Mouse (Mus musculus): ENCODE data around the gene Prdm13.

The Prdm13 gene

DNA sequence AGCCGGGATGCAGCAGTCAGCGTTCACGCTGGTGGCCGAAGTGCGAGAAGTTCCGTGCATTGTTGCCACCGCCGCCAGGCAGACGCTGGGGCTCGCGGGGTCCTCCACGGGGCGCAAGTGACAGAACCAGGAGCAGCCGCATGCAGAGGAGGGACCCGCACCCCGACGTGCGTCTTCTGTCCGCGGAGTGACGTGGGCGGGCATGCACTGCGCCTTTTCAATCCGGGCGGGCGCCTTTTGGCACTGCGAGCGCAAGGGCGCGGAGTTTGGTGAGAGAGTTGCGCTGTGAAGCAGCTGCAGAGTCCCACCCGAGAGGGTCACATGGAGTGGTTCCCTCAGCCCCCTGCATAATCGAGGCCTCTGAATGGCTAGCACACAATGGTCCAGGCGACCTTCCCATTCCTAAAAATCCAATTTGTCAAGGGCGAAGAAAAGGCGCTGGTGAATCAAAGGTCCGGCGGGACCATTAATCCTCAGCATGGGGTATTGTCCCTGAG is at the start of gene Prdm13:
Gene Prdm13, minus strand, starts transcription at position 369 of the 497 bp plus-strand sequence.
- no peak for DNase-seq

DNA sequence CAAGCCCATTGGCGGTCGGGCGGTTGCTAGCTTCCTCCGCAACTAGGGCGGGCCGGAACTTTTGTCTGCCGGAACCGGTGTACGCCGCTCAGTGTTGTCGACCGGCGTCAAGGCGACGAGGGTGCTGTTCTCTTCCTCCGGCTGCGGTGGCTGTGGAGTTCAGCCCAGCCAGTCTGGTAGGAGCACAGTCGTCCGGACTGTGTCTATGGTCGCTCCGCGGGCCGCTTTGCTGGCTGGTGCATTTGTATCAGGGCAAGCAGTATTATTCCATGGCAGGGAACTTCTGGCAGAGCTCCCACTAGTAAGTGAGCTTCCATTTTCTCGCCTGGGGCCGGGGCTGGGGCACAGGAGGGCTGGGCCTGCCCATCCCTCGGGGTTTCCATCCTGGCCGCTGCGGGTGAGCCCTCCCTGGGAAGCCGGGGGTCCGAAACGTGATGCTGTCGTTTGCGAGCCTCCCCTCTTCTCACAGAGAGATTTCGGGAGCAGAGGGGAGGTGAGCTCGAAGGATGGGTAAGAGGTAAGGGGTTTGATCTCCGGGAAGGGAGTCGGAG is 41.9 kb upstream of the Prdm13 start, which contains the start of gene Ccnc:
Gene Ccnc, plus strand, starts transcription at position 87 of the 551 bp plus-strand sequence.
- peak; percentile 94 for DNase-seq

DNA sequence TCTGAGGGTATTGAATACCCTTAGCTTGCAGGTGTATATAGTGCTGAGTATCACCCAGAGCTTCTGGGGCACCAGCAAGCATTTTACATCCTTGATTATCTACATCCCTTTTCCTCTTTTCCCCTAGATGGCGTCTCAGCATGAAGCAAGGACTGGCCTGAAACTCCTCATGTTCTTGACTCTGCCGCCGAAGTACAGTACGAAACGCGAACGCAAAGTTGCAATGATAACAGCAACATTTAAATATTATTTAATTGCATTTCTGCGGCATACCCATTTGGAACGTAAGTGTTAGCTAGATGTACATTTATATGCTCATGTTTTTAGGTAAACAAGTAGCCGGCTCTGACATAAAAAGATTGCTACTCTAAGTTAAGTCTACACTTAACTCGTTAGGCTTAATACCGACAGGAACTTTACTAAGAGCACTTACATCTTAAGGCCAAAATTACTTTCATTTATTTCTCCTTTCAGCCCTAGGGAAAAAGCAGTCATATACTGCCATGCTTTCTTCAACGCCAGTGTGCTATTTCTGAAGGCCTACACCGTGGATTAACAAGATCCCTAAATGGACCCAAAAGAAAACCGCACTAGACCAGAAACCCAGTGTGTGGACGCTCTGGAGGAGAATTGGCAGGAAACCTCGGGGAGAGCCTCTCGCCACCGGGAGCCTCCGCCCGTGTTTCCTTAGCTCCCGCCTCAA is 41.3 kb upstream of the Prdm13 start:
- DNase-seq, result peak; percentile 42

DNA sequence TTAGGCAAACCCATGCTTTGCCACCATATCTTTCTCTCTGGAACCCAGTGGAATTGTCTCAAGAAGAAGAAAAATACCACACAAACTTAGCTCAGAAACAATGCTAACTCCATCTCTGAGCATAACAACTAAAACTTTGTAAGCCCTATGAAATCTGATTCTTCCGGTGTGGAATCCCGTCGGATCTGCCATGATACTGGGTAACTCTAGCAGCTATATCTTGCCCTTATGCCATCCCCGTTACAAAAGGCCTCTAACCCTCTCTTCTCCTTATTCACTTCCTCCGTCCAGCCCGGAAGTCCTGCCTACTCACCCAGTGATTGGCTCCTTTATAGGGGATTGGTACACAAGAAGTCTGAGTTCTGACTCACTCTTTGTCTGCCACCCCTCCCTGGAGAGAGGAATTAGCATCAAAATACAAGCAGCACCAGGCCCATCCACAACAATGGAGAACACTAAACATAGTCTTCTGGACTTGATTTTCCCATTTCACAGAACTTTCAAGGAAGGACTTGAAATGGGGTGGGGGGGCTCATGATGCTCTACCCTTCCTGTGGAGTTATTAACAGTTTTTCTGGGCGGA is 37.1 kb upstream of the Prdm13 start:
- DNase-seq, result no peak

DNA sequence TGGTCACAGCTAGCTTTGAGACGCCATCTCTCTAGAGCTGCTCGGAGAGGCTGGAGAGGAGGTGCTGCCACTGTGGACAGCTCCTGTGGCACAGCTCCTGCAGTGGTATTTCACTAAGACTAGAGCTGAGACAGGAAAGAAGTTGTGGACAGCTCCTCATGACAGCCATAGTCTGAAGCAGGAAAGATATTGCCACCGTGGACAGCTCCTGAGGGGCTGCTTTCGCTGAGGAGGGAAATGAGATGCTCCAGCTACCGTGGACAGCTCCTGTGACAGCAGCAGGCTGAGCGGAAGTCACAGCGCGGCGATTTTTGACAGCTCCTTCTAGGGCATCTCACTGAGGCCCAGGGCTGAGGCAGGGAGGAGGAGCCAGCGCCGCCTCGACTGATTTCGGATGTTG is 26.4 kb upstream of the Prdm13 start:
- peak; percentile 95 for DNase-seq

DNA sequence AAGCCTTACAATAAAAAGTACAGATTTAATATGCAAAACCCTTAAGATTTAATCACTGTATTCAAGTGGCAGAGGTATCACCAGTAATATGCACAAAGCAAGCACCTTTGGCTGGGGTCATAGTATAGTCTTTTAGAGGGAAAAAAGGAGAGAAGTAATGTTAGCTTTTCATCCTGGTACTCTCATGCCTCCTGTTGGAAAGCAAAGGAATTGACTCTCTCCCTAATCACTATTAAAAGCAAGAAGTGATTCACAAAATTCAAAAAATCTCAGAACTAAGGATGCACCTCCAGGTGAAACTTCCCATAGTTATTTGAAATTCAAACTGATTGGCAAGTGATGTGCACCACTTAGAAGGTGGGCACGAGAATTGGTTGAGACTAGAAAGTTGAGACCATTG is 19.3 kb upstream of the Prdm13 start:
- no peak for DNase-seq

DNA sequence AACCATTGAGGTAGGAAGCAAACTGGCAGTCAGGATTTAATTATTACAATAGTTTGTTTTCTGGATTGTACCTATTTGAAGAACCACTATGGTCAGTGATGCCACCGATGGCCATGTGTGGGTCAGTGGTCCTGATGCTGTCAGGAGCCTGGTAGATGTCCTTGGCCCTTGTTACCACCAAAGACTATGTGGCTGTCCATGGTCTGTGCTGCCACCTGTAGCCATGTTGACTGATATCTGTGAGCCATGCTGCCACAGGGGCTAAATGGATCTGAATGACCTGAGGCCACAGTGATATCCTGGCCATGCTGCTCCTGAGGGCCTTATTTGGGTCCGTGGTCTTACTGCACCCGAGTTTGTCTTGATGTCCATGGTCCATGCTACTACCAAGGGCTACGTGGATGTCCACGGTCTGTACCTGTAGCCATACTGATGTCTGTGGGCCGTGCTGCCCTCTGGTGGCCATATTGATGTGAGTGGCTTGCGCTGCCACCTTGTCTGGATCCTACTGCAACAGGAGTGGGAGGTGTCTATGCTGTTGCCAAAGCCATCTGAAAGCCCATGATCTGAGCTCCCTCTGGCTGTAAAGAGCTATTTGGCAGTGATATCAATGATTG is 10.0 kb upstream of the Prdm13 start:
- DNase-seq, result peak; percentile 66

DNA sequence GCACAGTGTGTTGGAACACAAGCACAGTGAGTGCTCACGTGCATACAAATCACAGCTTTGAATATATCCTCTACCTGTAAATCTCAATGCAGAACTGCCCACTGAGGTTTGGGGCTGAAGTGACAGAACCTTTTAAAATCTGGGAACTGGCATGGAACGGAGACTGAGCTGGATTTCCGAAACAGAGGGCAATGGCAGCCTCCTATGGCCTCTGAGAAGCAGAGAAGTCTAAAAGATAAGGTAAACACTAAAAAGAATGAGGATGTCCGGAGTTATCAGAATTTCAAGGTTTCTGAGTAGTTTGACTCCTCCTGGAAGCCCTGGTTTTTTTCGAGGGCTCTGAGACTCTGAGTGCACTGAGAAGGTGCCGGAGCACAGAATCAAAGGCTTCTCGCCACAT is 4.5 kb upstream of the Prdm13 start:
- no peak for DNase-seq

DNA sequence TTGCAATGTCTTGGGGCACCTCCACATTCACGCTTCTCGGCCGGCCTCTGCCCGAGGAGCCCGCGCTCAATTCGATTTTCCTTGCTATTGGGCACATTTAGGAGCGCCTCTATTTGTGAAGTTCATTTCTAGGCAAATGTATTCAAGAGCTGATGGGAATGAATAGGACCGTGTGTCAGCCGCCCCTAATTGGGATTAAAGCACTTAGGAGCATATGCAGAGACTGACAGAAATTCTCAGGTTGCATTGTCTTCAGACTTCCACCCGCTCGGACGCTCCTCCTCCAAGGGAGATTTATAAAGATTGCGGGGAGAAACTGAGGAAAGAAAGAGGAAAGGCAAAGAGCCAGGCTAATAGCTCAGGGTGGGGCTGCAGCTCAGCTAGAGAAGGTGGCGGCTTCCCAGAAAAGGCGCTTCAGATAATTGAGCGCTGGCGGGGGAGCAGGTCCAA is 3.8 kb upstream of the Prdm13 start:
- DNase-seq, result no peak

DNA sequence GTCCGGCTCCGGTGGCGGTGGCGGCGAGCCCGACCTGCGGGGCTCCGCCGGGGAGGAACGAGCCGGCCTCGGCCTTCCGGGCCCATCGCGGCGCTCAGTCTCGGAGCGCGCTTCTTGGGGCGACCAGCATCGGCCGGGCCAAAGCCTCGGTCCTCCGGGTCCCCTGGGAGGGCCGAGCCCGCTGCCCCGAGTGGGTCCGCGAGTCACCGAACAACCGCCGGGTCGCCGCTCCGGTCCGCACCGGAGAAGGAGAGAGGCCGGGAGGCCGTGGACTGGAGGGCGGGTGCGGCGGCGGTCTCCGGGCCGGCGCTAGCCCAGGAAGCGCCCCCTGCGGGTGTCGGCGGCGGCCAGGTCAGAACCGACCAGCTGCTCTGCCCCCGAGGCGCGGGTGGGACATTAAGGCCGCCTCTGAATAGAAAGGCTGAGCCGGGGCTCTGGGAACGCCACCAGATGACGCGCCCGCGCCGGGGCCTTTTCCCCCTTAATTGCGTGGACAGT is 3.0 kb upstream of the Prdm13 start:
- DNase-seq, result peak; percentile 39

DNA sequence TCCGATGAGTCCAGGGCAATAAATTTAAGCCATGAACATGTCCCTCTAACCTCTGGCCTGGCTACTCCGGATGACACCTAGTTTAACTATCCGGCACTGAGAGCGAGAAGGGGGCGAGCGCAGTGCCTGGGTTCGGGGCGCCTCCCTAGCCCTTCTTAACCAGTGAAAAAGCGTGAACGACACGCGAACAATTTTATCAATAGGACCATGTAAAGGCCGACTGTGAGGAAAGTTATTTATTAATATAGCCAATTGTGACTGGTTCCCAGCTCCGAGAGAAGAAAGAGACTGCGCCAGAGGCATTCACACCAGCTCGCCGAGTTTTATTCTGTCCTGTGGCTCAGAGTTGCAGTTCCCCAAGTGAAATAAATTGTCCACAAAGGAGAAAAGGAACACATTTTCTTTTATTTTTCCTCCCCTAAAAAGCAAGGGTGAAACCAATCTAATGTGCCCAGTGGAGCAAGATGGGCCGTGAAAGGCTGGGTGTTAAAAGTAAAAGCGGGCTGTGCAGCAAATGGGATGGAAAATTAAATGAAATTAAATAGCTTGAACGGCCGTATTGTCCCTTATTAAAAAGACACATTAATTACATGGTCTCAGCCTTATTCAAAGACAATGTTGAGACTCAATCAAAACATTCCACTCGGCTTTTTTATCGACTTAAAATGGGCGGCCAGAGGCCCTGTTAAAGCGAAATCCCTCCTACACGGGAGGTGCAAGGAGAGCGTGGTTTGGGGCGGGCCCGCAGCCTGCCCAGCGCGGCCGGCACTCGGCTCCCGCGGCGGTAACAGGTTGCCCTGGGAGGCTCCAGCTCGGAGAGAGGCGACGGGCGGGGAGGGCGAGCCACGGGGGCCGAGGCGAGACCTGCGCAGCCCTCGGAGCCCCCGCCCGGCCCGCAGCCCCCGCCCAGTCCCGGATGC is 2.3 kb upstream of the Prdm13 start:
- DNase-seq, result peak; percentile 23

DNA sequence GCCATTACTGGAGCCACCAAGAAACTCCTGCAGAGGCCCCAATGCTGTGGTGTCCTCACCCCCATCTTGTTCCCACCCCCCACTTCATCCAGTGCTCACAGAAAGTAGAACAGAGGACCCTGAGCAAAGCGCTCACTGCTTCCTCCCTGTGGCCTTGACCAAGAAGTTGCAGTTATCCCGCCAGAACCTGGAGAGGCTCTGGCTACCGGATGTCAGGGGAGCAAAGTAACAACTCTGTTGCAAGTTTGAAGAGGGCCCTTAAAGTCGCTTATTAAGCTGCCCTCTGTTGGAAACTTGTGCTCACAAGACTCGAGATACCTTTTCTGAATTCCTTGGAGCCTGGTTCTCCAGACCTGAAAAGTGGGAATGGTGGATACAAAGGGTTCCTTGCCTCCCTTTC is 1.2 kb upstream of the Prdm13 start:
- DNase-seq, result no peak

DNA sequence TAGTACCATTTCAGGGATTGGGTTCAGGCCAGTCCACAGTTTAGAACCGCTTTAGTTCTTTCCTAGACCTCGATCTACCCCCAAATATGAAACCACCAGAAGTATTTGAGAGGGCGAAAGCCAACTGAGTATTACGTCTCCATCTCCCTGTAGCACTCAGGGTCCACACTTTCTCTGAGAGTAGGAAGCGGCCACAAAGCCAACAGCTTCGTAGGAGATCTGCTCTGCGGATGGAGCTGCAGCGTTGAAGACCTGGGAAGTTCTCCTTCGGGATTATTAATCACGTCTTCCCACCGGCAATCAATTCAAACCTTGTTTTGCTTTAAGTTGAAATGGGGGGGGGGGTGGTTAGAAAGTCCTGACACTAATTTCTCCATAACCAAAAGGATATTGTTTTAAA is 653 bp upstream of the Prdm13 start:
- no peak for DNase-seq

DNA sequence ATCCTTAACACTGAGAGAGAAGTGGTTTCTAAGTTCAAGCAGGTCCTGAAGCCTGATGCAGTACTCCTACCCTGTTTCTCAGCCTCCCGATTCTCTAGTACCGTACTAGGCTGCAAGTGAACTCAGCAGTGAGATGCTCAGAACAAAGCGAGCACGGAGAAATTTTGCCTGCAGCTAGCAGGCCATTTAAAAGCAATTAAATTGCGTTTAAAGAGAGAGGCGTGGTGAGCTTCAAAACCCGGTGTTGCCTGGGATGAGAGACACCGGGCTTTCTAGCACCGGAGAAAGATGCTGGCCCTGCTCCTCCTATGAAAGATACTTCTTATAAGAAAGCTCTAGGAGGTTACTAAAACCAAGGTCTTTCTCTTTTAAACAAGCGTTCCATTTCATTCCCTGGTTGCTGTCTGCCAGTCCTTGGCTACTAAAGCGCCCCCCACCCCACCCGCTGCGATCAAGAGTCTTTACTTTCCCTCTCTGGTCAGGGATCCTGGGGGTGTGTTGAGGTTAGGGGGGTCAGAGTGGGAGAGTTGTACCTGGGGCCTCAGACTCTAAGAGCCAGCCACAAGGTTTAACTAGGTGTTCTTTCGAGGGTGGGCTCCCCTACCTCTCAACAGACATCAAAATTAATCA is 1.3 kb downstream of the Prdm13 start:
- no peak for DNase-seq

DNA sequence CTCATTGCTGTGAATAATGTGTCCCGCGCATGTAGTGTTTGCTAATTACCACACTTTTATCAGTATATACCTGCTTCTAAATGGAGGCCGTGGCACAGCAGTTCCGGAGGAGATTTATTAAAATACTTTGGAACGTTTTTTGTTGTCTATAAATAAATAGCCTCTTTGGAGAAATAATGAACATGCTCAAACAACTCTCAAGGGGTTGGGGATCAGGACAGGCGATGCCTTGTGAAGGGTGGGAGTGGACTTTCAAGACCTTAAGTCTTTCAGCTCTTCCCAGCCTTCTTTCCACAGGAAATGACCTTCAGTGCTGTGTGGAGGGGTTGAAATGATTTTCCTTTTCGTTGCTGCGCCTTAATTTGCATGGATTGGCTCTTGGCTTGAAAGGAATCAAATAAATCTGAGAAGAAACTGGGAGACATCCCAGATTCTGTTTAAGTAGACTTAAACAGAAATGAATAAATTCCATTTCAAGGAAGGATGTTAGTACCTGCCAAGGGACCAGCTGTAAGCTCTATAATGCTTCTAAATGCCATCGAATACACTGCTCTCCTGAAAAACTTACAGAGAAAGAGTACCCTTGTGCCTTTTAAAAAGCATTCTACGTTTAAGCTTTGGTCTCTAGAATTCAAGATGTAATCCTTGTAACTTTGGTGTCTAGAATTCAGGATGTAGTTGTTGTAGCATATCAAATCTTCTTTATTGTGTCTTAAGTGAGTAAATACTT is 3.2 kb downstream of the Prdm13 start:
- DNase-seq, result no peak

DNA sequence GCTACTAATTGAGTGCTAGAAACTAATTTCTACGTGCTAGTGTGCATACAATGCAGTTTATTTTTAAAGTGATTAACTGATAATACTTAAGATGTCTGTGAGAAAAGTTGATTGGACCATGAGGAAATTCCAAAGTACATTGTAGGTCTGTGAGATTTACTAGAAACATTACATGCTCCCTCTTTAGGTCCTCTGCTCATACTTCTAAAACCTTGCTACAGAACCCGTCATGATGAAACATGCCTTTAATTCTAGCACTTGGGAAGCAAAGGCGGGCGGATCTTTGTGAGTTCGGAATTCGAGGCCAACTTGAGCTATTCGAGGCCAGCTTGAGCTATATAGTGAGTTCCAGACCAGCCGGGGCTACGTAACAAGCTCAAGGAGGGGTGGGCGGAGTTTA is 4.8 kb downstream of the Prdm13 start:
- DNase-seq, result no peak

DNA sequence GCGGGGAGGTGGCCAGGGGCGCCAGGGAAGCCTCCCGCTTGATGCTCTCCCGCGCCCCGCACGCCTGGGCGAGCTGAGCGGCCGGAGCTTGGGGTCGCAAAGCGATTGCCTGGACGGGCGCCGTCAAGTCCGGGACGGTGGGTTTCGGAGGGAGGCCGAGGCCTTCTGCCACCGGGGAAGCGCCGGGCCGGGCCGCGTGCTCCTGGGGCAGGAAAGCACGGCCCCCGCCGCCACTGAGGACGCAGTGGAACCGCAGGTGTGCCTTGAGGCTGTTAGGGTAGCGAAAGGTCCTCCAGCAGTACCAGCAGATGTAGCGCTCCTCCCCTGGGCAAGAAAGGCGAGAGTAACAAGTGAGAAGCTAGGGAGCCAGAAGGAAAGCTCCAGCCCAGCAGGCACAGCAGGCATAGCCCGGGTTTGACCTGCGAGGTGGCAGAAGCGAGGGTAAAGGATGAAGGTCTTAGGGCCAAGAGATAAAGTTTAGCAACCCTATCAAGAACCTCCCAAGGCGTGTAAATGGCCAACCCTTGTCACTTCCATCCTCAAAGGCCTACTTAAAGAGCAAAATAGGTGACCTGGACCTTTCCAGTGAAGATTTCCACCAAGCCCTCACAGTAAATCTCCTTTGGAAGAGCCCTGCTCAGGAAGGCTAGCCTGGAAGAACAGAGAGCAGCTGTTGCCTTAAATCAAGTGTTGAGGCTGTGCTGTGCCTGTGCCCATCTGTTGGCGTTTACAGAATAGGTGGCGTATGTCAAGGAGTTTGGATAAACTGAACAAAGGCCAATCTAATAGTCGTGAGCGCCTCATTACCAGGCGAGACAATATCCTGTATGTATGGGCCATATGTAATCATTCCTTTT is 5.9 kb downstream of the Prdm13 start:
- DNase-seq, result no peak

DNA sequence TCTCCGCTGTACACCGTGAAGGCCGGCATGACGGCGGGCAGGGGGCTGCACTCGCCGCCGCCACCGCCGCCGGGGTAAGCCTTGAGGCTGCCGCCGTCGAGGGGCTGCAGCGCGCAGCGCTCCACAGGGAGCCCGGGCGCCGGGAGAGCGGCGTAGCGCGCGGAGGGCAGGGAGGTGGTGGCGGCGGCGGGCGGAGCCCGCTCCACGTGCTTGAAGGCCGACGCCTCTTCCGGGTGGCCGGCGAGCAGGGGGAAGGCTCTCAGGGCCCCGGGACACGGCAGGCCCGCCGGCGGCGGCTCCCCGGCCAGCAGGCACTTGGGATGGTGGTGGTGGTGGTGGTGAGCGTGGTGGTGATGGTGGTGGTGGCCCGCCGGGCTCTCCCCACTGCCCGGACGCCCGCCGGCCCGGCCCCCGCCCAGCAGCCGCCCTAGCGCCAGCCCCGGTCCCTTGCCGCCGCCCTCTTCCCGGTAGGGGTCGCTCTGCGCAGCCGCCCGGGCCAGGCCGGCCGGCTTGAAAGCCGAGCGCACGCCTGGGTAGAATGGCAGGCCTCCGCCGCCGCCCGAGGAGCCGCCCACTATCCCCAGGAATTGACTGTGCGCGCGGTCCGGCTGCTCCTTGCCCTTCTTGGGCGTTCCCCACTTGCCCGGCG is 6.7 kb downstream of the Prdm13 start:
- peak; percentile 38 for DNase-seq

DNA sequence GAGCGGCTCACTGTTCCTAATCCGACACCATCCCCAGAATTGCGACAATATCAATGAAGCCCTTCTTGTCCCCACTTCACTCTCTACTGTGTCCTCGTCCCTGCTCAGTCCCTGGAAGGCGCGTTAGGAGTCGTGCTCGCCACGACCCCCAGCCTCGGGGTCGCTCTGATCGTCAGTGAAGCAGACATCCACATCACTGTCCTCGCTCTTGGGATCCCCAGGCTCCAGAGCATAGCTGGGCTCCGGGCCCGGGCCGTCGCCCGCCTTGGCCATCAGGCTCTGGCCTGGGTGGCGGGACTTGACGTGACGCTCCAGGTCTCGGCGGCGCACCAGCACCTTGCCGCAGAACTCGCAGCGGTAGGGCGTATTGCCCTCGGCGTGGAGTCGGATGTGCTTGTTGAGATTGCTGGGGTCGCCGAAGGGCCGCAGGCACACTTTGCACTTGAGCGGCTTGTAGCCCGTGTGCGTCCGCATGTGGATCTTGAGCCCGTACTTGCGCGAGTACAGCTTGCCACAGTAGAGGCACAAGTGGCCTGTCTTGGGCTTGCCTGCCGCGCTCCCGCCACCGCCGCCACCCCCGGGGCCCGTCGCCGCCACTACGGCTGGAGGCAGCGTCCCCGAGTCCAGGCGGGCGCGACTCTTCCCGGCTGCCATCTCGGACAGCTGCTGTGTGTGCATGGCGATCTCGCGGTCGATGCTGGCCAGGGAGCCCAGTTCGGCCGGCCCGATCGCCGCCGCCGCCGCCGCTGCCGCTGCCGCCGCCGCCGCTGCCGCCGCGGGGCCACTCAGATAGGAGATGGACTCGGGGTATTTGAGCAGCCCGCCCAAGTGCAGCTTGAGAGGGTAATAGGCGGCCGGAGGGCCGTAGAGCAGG is 7.4 kb downstream of the Prdm13 start:
- no peak for DNase-seq
